Mouse (Mus musculus) natural killer cell, adult 2 months (primary cell): ENCODE measurements around the gene Fkbp9.
A peak's percentile ranks its signal among the peaks of the same experiment; 100 is the strongest.
"Not testable (repeated sequence)": the region's sequence is repeated elsewhere in the genome, so short reads cannot be mapped to it uniquely, and the experiment has no call there.

ENCODE experiments used
- DNase-seq, 2 experiments: peaks; one replicate each; pipeline ENCODE4 v3.0.0; 2022; ENCODE audit warnings: low spot score in 2 of 2

Gene Fkbp9

DNA sequence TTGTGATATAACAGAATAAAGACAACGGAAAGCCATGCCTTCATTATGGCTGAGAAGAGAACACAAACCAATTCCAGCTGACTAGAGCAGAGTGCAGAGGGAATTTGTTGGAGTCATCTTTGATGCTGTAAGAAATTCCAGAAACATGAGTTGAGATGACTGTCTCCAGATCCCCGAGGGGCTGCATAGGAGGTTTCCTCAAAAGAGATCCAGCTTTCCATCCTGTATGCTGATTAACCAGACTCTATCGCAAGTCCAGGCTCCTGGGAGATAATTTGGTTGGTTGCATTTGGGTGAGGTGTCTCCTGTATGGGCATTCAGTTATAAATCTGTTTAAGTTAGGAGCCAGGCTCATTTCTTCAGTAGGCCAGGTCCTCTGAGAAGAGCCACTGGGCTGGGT is 5.8 kb downstream of the Fkbp9 start:
- no peak for DNase-seq

DNA sequence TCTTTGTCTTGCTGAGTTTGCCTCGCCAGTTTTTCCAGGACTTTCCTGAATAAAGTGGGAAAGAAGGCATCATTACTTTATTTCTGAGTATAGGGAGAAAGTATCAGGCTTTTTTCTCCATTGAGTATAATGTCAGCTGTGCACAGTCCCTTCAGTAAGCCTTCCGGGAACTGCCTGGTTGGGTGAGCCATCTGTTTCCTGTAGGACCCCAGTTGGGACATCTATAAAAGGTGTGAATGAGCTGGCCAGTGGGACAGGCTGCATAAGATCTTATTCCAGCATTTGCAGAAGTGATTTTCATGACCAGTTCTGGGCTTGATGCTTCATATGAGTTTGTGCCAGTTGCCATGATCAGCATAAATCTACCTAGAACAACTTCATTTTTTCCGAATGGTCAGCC is 11.4 kb downstream of the Fkbp9 start:
- no peak for DNase-seq

DNA sequence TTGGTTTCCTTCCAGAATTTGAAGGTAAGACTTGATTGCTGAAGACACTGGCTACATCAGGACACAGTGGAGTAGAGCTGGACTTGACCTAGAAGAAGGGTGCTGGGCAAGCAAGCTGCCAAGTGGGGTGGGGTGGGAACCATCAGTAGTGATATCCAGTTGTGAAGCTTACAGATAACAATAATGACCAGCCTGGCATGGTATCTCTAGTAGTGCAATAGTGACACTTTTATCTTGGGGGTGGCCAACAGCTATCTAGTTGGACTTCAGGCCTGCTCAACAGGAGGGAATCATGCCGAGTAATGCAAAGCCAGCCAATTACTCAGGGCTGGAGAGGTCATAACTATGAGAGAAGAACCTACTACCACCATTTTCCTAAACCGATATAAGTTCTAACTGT is 12.5 kb downstream of the Fkbp9 start:
- DNase-seq, result no peak

DNA sequence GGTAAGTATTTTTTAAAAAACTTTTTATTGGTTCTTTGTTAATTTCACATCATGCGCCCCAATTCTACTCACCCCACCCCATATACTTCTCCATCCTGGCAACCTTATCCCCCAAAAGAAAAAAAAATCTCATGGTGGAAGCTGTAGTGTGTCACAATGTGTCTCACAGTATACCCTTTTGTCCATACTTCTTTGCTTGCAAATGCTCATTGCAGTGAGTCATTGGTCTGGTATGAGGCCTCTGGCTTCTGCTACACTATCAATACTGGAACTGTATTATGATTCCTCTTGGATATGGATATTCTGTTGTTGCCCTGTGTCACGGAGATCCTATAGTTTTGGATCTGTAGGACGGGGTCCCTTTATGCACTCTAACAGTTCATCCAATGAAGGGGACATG is 17.1 kb downstream of the Fkbp9 start:
- DNase-seq, result no peak

DNA sequence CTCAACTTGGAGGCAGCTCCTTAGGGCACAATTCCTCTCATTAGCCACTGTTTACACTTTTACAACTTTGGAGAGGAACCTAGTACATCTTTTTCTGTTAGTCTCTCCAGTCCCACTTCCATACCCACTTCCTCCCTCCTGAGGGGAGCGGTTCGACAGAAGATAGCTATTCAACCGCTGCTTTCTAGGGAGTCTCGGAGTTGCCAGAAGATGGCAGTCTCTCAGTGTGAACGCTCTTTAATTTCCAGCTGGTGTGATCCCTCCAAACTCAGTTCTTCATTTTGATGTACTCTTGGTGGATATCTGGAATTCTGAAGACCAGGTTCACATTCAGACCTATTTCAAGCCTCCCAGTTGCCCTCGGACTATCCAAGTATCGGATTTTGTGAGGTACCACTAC is 18.5 kb downstream of the Fkbp9 start:
- no peak for DNase-seq

DNA sequence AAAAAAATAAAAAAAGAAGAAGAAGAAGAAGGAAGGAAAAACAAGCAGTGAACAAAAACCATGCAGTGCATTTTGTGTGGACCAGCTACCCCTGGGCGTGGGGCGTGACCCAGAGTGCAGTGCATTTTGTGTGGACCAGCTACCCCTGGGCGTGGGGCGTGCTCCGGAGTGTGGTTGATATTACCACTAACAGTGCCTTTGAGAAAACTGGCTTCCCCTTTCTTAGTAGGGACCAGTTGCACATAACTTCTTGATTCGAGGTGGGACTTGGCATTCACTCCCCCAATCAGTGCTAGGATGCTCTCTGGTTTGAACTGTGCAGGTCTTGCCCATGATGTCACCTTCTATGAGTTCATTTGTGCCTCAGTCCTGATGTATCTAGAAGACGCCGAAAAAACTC is 22.9 kb downstream of the Fkbp9 start:
- DNase-seq, result no peak

DNA sequence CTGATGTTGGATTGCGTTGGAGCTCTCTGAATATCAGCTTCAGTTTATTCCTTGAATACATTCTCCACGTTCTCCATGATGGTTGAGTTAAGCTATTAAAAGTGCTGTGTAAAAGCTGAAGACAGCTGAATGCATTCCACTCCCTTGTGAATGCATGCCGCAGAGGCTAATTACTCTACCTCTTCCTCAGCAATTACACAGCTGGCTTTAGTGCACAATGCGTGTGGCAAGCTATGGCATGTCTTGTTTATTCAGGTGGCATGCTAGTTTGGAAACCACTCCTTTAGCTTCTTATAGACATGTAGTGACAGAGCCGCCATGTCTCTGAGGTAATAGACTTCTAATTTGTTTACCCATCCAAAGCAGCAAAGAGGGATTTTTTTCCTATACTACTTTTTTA is 24.9 kb downstream of the Fkbp9 start:
- DNase-seq, result no peak

DNA sequence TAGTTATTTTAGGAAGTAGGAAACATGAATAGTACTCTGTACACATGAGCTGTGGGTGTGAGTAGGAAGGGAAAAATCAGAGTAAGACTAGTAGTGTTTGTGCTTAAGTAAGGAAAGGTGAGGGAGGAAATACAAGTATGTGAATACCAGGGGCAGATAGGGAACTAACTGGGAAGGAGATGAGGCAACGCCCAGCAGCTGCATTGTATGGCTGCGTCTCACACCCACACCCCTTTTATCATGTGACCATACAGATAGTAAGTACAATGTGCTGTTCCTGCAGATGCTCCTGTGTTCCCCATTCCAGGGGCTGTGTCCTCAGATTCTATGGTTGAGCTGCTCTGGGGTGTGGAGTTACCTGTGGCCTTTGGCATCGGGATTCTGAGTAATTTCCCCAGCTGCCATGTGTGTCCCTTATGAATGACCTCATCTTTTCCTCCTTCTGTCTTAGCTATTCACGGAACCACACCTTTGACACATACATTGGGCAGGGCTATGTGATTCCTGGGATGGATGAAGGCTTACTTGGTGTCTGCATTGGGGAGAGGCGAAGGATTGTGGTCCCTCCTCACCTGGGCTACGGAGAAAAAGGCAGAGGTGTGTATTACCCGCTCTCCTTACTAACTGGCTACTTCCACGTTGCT is 28.5 kb downstream of the Fkbp9 start:
- DNase-seq, result no peak

DNA sequence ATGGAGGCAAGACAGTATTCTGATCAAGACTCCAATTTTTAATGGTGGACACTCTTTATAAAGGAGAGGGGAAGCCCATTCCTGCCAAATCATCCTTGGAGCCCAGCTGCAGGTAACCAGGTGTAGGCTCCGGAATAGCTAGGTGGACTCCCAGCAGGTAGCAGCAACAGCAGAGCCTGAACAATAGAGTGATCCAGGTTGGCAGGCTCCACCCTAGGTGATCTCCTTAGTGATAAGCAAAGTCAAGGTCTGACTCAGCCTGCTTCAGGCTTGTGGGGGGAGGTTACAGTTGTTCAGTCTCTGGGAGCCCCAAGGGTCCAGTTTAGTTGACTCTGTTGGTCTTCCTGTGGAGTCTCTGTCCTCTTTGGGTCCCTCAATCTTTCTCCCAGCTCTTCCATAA is 35.0 kb downstream of the Fkbp9 start:
- not testable (repeated sequence) for DNase-seq

DNA sequence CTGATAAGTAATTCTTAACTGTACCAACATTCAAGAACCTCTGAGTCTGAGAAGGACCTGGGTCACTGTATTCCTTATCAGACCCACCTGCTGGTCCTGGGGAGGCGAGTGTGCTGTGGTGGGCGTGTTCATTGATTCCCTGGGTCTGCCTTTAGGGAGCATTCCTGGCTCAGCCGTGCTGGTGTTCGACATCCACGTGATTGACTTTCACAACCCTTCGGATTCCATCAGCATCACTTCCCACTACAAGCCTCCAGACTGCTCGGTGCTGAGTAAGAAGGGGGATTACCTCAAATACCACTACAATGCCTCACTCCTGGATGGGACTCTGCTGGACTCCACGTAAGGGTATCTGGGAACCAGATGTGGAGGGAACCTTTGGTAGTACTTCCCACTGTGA is 36.7 kb downstream of the Fkbp9 start:
- DNase-seq, result no peak

DNA sequence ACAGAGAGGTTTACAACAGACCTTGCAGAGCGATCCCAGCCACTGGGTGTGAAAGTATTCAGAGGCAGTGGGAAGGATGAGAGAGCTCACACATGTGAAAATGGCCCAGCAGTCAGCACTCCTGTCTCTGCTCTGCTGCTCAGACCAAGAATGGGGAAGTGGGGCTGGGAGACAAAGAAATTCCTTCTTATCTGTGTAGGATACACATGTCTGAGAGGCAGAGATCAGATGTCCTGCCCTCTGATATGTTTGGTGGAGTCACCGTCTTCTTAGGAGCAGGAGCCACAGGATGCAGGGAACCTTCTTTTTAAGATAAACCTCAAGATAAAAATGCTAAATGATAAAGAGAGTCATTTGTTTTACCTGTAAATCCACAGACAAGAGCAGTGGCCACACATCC is 38.2 kb downstream of the Fkbp9 start:
- DNase-seq, result no peak

DNA sequence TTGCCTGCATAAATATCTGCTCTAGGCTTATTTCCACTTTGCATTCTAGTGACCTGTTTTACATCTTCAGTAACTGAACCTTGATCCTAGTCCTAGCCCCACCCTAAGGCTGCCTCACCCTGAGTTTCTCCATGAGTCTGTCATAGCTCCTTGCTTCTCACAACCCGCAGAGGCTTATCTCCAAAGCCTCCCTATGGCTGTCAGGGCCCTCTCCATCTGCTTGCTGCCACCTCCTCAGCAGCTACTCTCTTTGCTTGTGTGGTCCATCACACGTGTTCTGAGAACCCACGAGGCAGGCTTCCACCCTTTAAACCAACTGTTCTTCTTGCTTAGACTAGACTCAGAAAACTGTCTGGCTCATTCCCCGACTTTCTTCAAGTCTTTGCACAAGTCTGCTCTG is 45.0 kb downstream of the Fkbp9 start:
- no peak for DNase-seq

DNA sequence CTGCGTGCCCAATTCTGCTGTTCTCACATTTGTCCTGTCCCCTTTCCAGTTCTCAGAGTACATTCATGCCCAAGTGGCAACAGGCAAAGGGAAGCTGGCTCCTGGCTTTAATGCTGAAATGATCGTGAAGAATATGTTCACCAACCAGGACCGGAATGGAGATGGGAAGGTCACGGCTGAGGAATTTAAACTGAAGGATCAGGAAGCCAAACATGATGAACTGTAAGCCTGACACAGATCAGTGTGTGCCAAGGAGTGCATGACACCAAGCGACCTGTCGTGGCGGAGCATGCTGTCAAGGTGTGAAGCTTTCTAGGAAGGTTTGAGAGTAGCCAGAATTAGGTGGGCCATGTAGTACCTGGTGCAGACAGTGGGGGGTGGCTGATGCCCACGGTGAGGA is 46.1 kb downstream of the Fkbp9 start:
- DNase-seq, result no peak

DNA sequence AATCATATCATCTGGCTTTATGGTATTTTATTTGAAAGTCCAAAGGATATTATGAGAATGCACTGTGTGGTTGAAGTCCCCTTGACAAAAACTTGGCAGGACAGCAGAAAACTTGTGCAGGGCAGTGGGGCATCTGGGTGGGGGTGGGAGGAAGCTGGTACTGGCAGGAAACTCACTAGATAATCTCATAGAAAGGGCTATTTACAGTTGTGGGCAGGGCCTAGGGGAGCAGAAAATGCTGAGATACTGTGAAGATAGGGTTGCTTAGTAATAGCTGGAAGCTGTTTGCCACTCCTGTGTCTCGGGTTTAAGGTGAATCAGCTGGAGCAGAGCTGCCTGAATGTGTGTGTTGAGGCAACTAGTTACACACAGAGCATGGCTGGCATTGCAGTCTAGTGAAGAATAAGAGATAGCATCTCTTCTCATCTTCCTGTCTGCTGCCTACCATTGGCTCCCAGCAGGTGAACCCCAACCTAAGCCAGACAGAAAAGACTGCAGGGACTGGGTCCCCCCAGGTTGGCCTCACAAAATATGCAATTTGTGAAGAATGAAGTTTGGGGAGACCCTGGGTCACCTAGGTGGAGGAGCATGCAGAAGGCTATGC is 47.6 kb downstream of the Fkbp9 start:
- peak; percentile 14 to 32 for DNase-seq

DNA sequence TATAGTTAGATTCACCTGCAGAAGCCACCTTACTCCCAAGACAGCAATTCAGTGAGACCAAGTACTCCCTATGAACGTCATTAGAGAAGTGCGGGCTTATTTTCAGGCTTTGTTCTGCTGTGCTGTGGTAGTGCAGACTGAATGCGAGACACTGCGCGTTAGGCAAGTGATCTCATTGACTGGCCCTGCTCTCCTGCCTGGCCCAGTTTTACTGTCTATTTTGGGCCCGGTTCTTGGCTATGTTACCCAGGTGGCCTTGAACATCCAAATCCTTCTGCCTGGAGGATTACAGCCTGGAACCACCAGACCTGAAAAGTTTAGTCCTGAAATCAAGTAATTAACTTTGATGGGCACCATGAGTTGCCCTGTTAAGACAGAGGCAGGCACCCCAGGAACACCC is 56.7 kb downstream of the Fkbp9 start:
- no peak for DNase-seq

DNA sequence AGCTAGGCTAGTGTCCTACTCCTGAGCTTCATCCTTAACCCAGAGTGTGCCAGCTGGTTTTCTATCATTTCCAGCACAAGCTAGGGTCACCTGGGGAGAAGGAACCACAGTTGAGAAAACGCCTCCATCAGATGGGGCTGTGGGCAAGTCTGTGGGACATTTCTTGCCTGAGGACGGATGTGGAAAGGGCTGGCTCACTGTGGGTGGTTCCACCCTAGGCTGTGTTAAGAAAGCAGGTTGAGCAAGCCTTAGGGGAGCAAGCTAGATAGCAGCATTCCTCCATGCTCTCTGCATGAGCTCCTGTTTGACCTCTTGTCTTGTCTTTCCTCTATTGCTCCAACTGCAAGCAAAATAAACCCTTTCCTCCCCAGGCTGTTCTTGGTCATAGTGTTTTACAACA is 58.9 kb downstream of the Fkbp9 start:
- DNase-seq, result no peak

DNA sequence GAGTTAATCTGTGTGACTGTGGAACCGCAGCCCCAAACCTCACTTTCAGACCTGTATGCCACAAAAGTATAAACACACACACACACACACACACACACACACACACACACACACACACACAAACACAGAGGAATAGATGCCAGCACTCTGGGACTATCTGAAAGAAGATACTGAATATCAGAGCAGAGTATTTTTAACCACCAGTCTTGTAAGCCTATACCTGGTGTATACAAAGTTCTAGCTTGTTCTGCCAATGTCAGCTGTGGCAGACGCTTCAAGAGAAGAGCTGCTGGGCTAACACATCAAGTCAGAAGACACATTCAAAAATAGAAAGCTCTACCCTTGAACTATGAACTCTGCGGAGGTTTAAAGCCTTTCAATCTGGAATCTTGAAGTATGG is 67.7 kb downstream of the Fkbp9 start:
- no peak for DNase-seq

DNA sequence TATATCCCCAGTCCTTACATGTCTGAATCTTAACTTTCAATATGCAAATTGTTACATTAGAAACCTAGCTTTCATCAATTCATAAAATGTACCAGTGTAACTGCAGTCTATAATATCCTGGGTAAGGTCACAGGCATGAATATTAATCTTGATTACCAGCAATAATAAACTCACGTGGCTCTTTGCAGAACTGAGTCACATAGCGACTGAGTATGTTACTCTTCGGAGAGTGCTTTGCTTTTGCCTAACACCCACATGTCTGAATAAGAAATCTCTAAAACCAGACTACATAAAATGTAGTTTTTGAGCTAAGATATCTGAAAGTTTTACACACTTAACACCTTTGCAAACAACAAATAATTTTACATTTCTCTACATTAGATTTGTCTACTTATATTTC is 69.5 kb downstream of the Fkbp9 start:
- DNase-seq, result no peak

DNA sequence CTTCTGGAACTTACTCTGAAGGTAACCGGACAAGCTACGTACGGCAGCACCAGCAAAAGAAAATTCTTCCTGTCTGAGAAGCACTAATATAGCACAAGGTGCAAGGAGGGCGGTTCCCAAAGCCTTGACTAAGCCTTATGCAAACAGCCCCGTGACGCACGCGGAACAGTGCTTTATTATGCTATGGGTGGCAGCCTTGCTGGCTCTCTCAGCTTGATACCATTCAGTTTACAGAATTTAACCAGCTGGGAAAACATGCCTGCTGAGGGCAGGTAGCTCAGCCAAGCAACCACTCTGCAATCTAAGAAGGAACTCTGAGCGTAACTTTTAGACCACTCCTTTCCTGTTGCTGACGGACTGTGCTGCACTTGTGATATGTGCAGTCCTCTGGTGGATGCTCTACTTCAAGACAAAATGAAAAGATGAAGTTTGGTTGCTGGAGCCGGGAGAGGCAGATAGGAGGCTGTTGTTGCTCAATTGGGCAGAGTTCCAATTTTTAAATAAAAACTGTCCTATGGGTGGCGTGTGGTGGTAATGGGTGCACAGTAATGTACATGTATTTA is 70.0 kb downstream of the Fkbp9 start:
- peak; percentile 75 to 83 for DNase-seq

DNA sequence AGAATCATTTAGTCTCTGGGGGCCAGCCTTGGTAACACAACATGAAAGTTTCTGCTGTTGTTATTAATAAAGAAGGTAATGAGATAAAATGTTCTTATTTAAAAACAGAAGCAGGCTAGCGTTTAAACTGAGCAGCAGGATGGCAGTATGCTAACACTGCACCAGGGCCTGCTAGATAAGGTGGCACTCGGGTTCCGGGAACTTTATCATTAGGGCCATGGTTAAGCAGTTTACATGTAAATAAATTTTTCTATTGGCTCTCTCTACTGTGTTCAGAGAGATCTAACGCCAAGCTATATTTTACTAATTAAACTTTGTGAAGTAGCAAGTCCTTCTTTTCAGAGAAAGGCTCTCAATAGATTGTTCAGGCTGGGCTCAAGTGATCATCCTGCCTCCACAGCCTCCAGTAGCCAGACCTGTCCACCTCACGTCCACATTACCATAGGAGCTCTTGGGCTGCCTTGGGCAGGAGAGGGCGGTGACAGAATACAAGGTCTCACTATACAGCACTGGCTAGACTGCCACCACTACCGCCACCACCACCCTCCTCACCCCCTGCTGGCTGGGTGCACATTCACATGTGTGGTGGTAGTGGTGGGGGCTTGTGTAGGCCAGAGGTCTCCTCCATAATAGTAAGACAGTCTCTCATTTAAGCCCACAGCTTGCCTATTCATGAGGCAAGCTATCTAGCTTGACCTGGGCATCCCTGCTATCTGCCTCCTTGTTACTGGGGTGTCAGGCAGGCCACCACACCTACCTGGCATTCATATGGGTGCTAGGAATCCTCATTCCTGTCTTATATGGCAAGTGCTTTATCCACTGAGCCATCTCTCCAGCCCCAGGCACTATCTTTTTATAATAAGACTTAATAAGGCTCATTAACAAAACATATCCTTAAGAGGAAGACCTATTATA is 71.0 kb downstream of the Fkbp9 start:
- no peak for DNase-seq

DNA sequence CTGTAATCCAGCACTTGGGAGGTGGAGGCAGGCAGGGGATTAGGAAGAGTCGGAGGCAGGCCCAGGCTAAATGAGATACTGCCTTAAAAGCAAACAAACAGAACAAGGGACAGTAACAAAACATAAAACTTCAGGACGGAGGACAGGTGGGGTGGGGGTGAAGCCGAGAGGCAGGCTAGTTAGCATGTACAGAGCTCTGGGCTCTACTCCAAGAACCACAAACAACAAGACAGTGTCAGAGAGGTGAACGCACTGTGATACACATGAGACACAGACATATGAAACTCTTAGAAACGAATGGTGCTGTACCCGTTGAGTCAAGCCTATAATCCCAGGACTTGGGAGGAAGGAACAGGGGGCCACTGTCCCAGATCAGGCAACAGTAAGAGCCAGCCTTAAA is 72.0 kb downstream of the Fkbp9 start:
- no peak for DNase-seq

DNA sequence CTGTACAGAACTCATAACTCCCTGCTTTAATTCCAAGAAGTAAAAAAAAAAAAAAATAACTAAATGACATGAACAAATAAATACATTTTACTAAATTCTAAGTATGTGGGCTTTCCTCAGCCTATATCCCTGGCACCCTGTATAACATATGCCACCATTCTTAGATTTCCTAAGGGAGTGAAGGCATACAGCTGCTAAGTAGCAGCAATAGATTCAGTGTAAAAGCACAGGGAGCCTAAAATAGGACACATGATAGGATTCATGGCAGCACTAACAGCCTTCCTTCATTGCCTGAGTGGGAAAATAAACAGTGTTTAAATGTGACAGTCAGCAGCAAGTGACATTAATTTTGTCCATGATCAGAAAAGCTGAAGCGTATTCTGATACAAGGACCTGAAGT is 72.5 kb downstream of the Fkbp9 start:
- no peak for DNase-seq

DNA sequence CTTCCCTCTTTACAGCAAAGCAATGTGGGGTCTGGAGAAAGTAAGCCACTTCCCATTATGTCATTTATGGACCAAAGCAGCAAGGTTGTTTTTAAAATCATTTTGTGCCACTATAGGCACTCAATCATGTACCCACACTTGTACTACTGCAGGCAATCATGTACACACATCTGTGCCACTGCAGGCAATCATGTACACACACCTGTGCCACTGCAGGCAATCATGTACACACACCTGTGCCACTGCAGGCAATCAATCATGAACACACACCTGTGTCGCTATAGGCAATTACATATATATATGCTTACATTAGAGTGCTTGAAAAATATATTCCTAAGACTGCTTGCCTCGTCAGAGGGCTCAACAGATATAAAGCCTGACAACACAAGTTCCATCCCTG is 73.1 kb downstream of the Fkbp9 start:
- DNase-seq, result no peak
